Mouse (Mus musculus): ENCODE data around the gene Depdc1b. TPM values are rescaled to one million over a fixed set of nuclear protein-coding genes. Genes with fewer than 3 reads are reported as not detected.

Gene Depdc1b
- total RNA-seq, 2 experiments from 2014 or later, result 163 to 175 TPM

DNA sequence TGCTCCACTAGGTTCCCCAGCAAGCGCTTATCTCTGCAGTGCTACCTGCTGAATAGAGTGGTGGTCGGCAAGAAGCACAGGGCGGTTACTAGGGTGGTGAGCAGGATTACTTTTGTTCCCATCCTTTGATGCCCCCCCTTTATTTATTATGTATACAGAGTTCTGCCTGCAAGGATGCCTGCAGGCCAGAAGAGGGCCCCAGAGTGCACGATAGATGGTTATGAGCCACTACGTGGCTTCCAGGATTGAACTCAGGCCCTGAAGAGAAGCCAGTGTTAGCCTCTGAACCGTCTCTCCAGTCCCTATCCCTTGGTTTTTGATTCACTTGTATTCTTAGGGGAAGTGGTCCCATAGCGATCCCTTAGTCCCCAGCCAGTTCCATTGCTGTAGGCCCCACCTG lies 25.5 kb downstream of the Depdc1b start:
- peak; percentile 60; the same call in 1 of the 2 replicates for ATAC-seq (replicated peaks; ENCODE audit: low FRiP score, poor library complexity, severe bottlenecking)

DNA sequence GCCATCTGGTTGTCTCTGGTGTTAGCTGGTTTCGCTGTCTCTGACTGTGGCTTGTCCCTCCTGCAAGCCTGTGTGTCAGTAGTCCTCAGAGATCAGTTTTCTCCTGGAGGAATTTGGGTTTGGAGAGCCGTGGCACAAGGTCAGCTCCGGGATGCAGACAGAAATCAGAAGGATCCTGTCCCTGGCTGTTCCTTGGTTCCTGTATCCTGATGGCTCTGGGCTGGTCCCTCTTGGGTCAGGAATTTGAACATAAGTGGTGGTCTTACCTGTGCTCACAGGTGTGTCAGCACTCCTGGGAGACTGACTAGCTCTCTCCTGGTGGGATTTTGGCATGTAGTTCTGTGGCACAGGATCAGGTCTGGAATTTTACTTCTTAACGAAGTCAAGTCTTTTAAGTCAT lies 29.6 kb downstream of the Depdc1b start:
- no peak for ATAC-seq (replicated peaks; ENCODE audit: low FRiP score, poor library complexity, severe bottlenecking)

DNA sequence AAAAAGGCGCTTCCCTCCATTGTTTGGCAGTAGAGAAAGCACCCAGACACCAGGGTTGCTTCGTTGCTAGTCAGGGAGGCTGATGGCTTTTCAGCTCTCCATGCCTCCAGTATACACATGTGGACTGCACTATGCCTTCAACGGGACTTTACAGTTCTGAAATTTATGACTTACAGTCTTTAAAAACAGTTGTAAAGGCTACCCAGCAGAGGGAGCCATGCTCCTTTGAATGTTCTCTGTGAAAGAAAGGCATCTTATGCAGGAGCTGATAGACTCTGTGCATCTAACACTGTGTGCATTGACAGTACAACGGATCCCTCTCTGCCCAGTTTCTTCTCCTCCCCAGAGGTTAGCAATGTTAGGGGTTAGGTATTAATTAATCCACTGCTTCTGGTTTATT lies 30.9 kb downstream of the Depdc1b start:
- ATAC-seq (replicated peaks; ENCODE audit: low FRiP score, poor library complexity, severe bottlenecking), result peak; percentile 53

DNA sequence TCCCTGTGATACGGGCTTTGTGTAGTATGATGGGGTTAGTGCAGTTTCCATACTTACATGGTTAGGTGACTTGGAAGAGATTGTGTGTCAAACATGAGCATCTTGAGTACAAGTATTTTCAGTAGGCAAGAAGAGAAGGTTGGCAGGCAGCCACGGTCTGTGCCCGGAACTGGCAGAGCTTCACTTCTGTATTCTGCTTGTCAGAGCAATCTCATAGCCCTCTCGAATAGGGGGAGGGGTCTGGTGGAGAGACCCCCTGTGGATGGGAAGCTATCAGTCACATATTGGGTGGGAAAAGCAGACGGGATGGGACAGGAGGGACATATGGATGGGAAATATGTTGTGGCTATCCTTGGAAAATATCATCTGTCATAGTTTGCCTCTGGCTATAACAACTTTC lies 33.5 kb downstream of the Depdc1b start:
- ATAC-seq (replicated peaks; ENCODE audit: low FRiP score, poor library complexity, severe bottlenecking), result no peak

DNA sequence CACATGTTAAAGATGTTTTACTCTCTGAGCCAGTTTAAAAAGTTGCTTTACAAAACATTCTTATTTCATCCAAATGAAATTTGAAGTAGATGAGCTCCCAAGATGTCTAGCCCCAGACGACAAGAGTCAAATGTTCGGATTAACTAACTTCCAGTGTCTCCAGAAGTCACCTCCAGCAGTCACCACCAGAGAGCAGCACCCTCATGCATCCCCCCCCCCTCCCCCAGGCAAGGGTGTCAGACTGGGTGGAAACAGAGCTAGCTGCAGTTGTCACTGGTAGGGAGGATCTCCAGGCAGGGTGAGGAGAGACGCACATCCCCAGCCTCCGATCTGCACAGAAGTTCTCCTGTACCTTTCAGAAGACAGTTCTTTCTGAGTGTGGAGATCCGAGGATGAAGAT lies 37.6 kb downstream of the Depdc1b start:
- ATAC-seq (replicated peaks; ENCODE audit: low FRiP score, poor library complexity, severe bottlenecking), result no peak

DNA sequence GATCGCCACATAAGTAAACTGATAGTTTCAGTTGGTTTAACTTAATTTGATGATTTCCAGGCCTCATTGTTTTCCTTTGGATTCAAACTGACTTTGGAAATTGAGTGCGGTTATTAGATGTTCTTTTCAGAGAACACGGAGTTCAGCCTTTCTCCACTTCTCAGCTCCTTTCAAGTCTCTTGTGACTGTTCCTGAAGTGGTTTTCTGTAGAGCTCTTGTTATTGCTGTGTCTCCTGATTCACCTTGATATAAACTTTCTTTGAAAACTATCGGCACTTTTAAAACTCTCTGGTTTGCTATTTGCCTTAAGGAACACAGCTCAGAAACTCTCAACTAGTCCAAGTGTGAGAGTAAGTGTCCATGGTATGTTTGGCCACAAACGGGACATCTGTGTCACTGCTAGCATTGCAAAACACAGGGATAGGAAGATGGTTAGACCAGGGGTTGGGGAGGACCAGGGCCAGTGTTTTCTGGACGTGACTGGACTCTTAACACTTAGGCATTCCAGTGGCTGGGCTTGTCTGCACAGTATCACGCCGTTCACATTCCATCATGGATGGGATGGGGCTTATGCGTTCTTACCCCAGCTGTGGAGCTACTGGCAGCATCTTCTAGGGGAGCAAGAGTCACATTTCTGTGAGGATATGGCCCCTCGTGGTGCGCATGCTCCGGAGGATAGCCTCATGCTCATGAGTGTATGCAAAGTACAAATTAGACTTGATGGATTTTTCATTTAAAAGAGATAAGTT lies 38.8 kb downstream of the Depdc1b start:
- no peak for ATAC-seq (replicated peaks; ENCODE audit: low FRiP score, poor library complexity, severe bottlenecking)

DNA sequence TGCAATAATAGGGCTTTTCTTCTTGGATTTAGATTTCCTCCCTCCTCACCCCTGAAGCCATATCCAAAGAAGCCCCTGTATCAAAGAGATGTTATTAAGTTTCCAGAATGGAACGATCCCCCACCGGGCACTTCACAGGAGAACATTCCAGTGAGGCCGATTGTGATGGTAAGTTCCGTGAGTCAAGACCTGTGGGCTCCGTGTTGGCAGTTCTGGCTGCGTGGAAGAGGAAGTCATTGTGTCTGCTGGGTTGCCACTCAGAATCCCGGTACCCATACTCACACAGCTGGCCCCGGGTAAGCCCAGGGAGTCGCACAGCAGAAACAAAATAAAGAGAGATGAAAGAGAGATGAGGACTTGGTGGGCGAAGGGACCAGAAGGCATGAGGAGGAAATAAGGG lies 41.2 kb downstream of the Depdc1b start:
- ATAC-seq (replicated peaks; ENCODE audit: low FRiP score, poor library complexity, severe bottlenecking), result no peak

DNA sequence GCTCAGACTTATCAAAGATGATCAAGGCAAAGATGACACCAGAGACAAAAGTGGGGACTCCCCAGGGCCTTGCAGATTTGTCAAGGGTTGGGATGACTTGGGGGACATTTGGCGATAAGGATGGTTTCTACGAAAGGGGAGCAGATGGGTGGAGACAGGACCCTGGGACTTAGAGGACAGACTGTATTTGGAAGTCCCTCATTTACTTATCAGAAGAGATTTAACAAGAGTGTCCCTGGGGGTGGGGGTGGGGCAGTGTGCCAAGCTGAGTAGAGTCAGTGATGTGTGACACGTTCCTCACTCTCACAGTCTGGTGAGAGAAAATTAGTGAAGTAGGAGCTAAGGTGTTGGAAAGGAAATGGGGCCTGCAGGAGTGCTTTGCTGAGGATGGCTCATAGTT lies 42.1 kb downstream of the Depdc1b start:
- ATAC-seq (replicated peaks; ENCODE audit: low FRiP score, poor library complexity, severe bottlenecking), result no peak

DNA sequence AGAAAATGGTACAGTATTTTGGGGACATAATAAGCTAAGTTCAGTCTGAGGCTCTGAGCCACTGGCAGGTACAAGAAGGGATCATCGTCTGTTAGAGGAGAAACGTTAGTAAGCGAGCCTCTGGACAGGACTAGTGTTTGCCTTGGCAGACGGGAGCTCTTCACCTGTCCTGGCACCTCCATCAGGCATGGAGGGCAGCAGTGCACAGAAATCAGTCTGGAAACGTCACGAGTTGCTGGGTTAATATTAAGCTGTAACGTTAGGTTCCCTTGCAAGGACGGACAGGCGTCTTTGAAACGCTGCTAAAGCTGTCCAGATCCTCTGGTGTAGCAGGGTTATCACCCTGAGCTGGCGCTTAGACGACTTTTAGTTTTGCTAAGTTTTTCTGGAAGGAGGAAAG lies 51.4 kb downstream of the Depdc1b start:
- ATAC-seq (replicated peaks; ENCODE audit: low FRiP score, poor library complexity, severe bottlenecking), result no peak

DNA sequence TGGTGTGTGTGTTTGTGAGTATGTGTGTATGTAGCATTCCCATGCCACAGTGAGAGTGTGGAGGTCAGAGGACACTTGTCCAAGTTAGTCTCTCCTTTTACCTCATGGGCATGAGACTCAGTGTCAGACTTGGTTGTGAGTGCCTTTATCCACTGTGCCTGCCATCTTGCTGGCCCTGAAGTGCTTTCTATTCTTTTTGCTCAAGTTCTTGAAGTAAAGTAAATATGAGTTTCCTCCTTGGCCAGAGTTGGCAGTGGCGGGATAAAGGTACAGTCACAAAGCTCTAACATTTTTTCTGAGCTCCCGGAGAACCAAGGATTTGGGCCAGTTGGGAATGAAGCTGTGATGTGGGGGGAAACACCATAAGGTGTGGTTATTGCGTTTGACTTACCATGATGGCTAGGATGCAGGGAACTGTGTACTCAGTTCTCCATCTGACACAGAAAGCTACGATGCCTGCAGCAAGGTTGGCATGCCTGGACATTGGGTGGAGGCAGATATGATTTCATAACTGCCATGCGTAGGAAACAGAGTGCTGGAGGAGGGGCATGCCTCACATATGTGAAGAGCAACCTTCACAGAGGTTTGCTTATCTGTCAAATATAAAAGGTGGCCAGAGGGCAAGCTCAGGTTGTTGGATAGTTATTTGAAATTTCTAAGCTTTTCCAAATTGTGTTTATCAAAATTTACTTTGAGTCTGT lies 54.3 kb downstream of the Depdc1b start:
- no peak for ATAC-seq (replicated peaks; ENCODE audit: low FRiP score, poor library complexity, severe bottlenecking)

DNA sequence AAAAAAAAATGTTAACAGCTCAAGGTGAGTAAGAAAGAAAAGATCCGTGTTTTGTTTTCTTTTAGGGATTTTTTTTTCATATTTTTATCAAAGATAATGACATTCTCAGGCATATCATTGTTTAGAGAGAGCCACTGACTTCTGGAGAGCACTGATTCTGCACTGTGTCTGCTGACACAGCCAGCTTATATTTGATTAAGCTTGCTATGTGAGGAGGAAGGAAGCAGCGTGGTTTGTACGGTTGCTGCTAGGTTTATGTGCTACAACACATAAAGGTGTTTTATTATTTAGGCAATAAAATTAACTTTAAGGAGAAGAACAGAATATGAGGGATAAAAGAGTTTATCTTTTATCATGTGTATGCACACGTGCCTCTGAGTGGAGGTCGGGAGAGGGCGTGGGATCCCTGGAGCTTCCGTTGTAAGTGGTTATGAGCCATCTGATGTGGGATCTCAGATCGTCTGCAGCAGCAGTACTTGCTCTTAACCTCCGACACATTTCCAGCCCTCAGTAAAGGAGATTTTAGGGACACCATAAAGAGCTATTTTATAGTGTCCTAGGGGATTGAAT lies 55.3 kb downstream of the Depdc1b start:
- ATAC-seq (replicated peaks; ENCODE audit: low FRiP score, poor library complexity, severe bottlenecking), result no peak

DNA sequence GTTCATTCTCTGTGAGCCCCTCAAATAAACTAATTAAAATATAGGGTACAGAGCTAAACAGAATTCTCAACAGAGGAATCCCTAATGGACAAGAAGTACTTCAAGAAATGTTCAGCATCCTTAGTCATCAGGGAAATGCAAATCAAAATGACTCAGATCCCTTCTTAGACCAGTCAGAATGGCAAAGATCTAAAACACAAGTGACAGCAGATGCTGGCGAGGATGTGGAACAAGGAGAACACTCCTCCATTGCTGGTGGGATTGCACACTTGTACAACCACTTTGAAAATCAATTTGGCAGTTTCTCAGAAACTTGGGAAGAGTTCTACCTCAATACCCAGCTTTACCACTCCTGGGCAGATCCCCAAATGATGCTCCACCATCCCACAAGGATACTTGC lies 57.1 kb downstream of the Depdc1b start:
- no peak for ATAC-seq (replicated peaks; ENCODE audit: low FRiP score, poor library complexity, severe bottlenecking)

DNA sequence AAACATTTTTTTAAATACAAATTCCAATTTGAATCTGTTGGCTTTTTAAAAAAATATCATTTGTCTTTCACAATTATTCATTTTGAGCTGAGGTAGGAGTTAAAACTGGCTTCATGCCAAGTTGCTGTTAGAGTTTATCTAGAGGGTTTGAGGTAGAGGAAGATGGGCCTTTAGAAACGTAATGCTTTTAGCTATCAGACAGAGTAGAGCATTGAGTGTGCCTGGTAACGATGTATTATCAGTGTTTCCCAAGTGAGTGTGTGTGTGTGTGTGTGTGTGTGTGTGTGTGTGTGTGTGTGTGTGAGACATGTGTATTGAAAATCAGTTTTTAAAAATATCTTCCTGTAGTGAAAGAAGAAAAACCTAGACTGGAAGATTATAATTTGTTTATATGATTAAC lies 60.5 kb downstream of the Depdc1b start:
- no peak for ATAC-seq (replicated peaks; ENCODE audit: low FRiP score, poor library complexity, severe bottlenecking)

DNA sequence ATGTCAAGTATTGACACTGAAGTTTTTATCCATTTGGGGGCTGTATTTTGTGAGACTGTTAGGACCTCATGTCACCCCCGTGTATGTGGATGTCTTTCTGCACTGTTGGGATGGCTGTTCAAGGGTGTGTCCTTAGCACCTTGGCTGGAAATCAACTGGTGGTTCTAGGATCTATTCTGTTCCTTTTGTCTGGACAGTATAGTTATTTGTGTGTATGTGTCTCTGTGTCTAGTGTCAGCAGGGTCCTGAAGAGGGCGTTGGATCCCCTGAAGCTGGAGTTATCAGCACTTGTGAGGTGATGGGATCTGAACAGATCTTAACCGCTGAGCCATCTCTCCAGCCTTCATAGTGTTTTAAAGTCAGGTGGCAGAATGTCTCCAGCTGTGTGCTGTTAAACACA lies 65.0 kb downstream of the Depdc1b start:
- no peak for ATAC-seq (replicated peaks; ENCODE audit: low FRiP score, poor library complexity, severe bottlenecking)

DNA sequence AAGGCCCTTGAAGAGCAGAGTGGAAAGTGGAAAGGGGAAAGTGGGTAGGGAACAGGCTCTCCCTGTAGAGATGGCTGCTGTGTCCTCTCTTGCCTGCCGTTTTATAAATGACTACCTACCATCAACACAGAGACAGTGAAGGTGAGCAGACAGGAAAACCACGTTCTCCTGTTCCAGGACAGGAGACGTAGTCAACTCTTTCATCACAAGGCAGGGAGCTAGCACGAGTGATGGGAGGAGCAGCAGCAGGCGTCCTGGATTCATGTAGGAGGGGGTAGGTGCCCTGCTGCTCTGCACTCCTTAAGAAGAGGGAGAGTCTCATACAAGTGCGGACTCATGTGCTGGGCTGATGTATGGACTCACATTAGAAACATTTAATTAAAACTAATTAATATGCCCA lies 66.9 kb downstream of the Depdc1b start:
- ATAC-seq (replicated peaks; ENCODE audit: low FRiP score, poor library complexity, severe bottlenecking), result no peak

DNA sequence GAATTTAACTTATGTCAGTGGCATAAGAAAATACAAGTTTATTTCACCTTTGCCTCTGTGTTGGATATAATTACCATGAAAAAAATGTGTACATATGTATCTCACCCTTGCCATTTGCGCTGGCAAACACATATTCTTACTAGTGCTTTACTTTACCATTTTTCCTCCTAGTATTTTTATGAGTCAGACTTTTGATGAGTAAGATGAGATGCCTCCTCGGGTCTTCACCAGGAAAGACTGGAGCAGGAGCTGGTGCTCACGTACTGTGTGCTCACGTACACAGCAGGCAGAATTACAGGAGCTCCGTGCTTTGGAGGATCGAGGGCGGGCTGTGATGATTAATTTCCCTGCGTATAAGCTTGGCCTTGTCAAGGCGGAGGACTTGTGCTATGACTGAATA lies 69.9 kb downstream of the Depdc1b start:
- no peak for ATAC-seq (replicated peaks; ENCODE audit: low FRiP score, poor library complexity, severe bottlenecking)

DNA sequence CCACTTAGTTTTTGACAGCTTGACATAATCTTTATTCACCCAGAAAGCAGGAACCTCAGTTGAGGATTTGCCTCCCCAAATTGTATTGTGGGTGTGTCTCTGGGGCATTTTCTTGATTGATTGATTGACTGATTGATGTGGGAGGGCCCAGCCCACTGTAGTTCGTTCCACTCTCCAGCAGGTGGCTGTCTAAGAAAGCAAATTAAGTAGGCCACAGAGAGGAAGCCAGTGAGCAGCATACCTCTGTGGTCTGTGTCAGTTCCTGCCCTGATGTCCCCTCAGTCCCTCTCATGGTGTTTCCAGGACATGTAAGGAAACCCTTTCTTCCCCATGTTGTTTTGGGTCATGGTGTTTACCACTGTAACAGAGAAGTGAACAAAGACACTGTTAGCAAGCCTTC lies 74.4 kb downstream of the Depdc1b start:
- ATAC-seq (replicated peaks; ENCODE audit: low FRiP score, poor library complexity, severe bottlenecking), result no peak

DNA sequence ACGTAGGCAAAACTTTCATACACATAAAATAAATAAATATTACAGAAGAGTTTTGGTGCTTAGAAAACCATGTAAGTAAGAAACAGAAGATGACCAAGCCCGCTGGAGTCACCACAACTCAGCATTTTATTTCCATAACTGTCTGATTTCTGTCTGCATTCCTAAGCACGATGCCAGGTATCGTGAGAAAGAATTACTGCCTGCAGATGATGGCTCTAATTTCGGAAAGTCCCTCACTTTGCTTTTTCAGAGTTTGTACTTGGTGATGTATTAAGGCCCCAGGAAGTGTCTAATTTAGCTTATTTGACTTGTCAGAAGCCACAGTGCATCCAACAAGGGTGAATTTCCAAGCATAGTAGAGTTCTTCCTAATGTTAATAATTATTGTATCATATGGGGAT lies 87.1 kb downstream of the Depdc1b start:
- no peak for ATAC-seq (replicated peaks; ENCODE audit: low FRiP score, poor library complexity, severe bottlenecking)

DNA sequence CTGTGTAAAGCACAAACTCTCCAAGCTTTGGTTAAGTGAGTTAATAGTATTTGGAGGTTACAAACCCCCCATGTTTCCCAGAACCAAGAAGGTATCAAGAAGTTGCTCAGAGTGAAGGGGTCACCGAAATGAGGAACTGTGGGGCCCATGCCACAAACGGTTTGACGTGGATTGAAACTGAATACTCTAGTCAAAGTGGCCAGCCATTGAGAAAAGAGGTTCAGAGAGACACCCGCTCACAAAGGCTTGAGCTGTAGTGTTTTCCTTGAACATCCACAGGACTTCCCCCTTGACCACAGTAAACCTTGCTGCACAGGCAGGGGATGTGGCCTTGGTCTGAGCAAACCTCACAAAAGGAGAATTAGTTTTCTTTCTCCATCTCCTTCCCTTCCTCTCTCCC lies 88.2 kb downstream of the Depdc1b start:
- no peak for ATAC-seq (replicated peaks; ENCODE audit: low FRiP score, poor library complexity, severe bottlenecking)

DNA sequence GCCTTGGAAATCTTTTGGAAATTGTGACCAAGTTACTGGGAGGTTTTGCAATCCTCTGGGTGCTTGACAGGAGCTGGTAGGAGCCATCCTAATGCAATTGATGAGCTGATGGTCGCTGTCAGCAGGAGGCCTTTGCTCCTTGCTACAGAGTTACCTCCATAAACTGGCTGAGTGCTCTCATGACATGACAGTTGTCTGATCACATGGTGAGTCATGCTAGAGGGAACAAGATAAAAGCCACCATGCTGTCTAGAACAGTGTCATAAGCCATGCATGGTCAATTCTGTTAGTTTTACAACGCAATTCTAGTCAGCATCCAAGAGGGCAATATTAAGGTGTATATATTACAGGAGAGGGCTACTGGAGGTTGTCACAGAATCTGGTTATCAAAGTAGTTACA lies 99.3 kb downstream of the Depdc1b start:
- no peak for ATAC-seq (replicated peaks; ENCODE audit: low FRiP score, poor library complexity, severe bottlenecking)

DNA sequence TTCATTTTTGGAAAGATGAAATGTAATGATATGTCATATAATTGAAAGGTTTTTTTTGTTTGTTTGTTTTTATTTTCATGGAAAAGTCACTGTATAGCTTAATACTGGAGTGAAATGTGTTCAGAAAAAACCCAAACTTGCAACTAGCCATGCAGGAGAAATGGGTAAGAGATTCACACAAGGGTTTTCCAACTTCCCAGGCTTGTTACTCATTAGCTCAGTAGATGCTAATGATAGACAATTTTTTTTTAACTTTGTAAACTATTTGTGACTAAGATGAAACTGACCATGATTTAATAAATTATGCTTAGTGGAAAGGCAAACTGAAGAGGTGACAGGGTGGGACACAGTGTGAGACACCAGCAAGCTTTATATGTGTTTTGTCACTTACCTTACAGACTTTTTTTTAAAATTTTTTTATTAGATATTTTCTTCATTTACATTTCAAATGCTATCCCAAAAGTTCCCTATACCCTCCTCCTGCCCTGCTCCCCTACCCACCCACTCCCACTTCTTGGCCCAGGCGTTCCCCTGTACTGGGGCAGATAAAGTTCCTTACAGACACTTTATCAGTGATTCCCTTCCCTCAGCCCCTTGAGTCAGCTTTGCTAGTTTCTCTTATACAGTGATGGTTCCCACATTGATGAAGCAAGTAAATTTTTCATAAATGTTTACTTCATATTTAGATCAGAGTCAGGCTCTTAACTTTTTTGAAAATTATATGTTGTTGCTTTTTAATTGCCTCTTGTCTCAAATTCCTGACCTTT lies 102.8 kb downstream of the Depdc1b start:
- no peak for ATAC-seq (replicated peaks; ENCODE audit: low FRiP score, poor library complexity, severe bottlenecking)

Data from erythroid progenitor cell, adult 5-6 weeks (primary cell).